Mouse (Mus musculus) activated CD4-positive, CD25-positive, alpha-beta regulatory T cell, adult 4 months (primary cell): ENCODE measurements around the gene Dhx30. TPM values are rescaled to one million over a fixed set of nuclear protein-coding genes. Genes with fewer than 3 reads are reported as not detected.
"Not testable (repeated sequence)": the region's sequence is repeated elsewhere in the genome, so short reads cannot be mapped to it uniquely, and the experiment has no call there.

ENCODE experiments used
- ATAC-seq: one replicate; pipeline ENCODE4 v1.8.0; 2017
- polyA plus RNA-seq, 2 experiments: library from polyadenylated mRNA; unstranded; fragments of 100-300 nt; shearing (Covaris generic); gene quantifications; one replicate each; pipeline ENCODE4 v1.2.1; 2017

The Dhx30 gene
- polyA plus RNA-seq, 2 experiments from 2014 or later: 74.5 to 77.7 TPM

DNA sequence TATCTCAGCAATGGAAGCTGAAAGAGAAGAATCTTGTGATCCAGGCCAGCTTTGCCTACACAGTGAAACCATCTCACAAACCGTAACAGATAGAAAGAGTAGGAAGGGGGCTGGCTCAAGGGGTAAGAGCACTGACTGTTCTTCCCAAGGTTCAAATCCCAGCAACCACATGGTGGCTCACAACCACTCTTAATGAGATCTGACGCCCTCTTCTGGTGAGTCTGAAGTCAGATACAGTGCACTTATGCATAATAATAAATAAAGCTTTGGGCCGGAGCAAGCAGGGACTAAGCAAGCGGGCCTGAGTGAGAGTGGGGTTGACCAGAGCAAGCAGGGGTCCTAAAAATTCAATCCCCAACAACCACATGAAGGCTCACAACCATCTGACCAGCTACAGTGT is 24.3 kb downstream of the Dhx30 start:
- no peak for ATAC-seq

DNA sequence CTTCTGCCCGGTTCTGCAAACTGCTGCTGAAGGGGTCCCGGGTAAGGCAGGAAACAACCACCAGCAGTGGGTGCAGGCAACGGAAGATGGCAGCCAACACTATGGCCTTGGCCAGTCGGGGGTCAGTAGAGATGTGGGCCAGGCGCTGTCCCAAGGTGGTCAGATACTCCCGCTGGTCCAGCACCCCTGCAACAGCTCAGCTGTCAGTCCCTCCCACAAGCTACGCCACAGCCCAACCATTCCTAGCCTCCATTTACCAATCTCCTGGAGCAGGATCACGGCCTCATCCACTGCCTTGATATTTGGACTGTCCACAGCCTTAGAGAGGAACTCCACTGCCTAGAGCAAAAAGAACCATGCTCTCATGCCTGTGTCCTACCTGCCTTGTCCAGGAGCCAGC is 31.9 kb downstream of the Dhx30 start:
- no peak for ATAC-seq

DNA sequence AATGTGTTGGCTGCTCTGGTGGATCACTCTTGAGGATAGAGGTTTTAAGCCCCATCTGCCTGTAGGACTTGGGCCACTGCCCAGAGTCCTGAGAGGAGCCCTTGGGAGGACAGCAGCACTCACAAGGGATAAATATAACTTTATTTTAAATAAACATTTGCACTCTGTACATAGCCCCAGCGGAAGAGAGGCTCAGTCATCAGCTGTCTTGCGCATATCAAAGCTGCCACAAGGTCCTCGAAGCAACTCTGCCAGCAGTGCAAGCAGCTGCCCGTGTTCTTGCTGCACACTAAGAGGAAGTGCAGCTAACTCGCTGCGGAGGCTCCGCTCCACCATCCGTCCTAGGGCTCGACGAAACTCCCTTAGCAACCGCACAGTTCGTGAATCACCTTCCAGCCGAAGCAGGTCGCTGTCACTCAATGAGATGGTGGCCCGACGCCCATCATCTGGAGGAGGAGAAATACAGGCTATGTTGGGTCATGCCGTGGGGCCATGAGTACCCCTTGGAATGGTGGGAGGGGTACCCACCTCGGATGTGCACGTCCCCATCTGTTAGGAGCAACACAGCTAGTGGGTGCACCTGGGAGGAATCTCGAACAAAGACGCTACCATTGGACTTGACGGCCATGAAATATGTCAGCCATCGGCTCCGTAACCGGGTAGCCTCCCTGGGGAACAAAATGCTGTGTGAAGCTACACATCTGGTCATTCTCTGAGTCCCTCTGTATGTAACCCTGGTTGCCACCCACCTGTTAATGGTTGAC is 33.2 kb downstream of the Dhx30 start:
- no peak for ATAC-seq

DNA sequence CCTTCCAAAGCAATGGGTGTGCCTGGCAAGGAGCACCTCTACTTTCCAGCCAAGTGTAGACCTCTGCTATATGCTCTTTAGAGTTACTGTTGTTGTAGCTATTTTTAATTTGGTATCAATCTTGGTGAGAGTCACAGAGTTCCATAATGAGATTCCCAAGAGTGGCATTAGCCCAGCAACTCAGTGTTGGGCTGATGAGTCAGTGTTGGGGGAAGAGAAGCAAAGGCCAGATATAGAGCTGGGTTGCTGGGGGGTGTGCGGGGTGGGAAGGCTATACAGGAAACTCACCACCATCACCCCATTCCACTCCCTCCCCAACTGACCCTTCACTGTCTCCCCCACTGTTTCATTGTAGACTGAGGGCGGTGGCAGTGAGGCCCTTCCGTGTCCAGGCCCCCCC is 36.6 kb downstream of the Dhx30 start:
- ATAC-seq: no peak

GRCm38 (mm10) chr9:110076468-110076867 is 41.2 kb downstream of the Dhx30 start:
- not testable (repeated sequence) for ATAC-seq

- no peak for ATAC-seq
Observed at GRCm38 (mm10) chr9:110071843-110072242, 45.8 kb downstream of the Dhx30 start.

DNA sequence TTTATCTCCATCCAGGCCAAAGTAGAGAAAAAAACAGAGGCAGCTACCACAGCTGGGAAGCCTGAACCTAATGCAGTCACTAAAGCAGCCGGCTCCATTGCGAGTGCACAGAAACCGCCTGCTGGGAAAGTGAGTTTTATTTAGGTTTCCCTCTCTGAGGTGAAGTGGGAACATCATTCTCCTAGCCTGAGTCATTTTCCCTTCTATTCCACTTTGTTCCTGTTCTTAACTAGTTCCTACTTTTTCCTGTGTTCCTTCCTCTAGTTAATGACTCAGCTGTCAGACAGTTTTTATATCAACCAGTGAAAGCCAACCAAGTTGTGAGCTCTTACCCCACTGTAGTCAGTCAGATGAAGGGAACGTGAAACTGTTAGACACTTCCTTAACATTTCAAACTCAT is 46.6 kb downstream of the Dhx30 start:
- ATAC-seq: no peak

DNA sequence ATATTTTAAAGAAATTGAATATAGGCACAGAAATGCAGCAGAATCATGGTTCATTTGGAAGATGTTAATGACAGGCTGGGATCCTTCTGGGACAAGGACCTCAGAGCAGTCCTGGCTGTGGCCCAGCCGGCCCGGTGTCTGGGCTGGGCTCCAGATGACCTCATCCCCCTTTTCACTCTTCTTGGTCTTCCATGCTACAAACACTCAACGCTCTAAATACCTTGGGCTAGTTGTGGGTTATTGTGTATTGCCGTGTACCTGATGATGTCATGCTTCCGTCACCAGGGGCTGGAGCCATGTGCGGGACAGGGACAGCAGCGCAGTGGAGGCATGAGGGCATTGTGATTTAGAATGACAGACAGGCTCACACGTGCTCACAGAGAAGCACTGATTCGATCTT is 47.3 kb downstream of the Dhx30 start:
- no peak for ATAC-seq

- ATAC-seq: no peak
Observed at GRCm38 (mm10) chr9:110068745-110069144, 48.9 kb downstream of the Dhx30 start.

DNA sequence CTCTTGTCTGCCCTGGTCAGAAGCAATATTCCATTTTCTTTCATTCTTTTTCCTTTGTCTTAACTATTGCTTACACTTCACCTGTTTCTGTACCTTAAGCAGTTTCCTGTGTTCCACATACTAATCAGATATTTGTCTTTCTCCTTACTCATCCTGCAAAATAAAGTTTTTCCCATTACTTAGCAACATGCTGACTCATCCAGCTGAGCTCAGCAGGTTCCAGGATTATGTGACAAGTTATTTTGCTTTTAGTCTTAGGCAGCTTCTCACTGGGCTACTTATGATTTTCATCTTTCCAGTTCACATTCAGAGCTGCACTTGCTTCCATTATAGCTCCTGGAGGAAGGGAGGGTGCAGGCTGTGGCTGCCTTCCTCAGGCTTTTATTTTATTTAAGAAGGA is 53.0 kb downstream of the Dhx30 start:
- ATAC-seq: no peak

DNA sequence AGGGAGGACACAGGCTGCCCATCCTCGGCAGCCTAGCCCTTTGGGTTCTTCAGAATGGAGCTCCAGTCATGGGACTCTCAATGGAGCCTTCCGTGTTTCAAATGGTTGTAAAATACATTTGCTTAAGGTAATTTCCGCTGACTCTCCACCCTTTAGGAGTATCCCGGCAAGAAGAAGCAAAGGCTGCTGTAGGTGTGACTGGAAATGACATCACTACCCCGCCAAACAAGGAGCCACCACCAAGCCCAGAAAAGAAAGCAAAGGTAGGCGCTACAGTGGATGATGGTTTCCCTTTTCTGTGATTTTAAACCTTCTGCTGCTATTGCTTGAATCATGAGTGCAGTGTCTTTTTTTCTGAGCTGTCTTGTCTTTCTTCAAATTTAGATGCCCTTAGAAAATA is 54.8 kb downstream of the Dhx30 start:
- no peak for ATAC-seq

DNA sequence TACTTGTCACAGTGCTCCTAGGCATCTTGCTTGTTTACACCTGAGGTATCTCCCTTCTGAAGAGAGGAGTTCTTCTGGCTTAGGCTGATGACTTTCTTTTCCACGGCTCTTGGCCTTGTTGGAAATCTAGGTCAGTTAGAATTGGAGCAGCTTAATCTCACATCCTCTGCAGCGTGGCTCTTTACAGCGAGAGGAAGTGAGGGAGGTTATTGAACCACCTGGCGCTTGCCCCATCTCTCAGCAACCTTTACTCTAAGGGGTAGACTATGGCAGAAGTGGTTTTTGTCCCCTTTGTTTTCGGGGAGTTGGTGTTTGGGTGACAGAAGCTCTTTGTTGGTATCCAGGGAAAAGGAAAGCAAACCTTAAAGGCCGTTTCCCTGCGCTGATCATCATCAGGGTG is 55.2 kb downstream of the Dhx30 start:
- no peak for ATAC-seq

DNA sequence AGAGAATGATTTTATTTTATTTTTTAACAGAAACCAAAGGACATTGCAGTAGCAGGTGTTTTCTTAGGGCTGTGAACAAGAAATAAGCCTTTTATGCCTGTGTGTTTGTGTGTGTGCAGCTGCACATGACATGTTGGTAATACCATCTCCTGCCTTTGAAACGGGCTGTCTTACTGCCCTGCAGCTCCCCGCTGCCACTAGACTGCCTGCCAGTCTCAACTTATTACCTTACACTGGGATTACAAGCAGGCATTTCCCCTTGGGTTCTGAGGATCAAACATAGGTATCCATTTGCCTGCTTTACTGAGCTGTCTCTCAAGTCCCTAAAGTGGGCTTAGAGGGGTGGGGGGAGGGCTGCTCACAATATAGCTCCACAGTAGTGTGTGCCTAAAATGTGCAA is 56.9 kb downstream of the Dhx30 start:
- no peak for ATAC-seq

- no peak for ATAC-seq
Observed at GRCm38 (mm10) chr9:110057200-110057599, 60.4 kb downstream of the Dhx30 start.

DNA sequence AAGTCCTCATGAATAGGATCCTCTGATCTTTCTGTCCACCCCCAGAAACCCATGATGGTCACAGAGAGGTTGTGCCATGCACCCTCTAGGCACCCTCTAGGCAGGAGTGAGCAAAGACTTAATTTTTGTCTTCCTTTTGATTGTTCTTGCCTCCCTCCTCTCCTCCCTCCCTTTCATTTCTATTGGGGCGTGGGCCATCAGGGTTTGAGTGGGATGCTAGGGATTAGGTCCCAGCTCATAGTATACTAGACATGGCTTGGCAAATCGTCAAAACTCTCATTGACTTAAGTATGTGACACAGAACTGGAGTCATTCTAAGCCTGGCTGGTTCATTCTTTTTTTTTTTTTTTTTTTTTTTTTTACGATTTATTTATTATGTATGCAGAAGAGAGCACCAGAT is 62.8 kb downstream of the Dhx30 start:
- no peak for ATAC-seq

- no peak for ATAC-seq
Observed at GRCm38 (mm10) chr9:110054080-110054421, 63.6 kb downstream of the Dhx30 start.

- no peak for ATAC-seq
Observed at GRCm38 (mm10) chr9:110053305-110054079, 64.1 kb downstream of the Dhx30 start.

DNA sequence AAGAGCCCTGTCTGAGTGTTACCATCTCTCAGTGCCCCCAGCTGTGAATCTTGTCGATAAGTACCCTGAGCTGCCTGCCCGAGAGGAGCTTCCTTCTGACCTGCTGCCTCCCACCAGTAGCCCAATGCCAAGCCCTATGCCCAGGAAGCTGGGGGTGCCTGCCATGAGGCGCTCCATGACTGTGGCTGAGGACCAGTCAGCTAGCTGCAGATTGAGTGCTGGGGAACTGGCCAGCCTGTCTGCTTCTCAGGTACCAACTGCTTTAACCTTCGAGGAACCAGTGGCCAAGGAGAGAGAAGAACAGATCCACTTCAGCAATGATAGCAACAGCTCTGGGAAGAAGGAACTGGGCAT is 64.7 kb downstream of the Dhx30 start:
- ATAC-seq: no peak

- no peak for ATAC-seq
Observed at GRCm38 (mm10) chr9:110051869-110052661, 65.6 kb downstream of the Dhx30 start.

GRCm38 (mm10) chr9:110051184-110051583 is 66.4 kb downstream of the Dhx30 start:
- no peak for ATAC-seq

- no peak for ATAC-seq
Observed at GRCm38 (mm10) chr9:110047857-110048256, 69.8 kb downstream of the Dhx30 start.

DNA sequence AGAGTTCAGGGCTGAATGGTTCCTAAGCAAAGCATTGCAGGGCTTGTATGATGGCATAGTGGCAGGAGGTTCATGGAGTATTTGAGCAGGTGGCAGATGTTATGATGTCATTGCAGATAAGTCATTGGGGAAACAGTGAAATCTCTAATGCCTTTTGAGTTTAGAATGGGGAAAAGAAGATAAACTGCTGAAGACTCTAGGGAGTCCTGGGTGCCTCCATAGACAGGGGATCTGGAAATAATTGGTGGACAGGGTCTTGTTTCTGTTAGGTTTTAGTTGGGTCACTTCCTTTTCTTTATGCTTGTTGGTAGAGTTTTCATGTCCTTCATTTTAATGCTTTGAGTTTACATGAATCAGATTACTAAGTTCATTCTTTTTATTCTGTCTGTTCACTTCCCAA is 70.4 kb downstream of the Dhx30 start:
- no peak for ATAC-seq

DNA sequence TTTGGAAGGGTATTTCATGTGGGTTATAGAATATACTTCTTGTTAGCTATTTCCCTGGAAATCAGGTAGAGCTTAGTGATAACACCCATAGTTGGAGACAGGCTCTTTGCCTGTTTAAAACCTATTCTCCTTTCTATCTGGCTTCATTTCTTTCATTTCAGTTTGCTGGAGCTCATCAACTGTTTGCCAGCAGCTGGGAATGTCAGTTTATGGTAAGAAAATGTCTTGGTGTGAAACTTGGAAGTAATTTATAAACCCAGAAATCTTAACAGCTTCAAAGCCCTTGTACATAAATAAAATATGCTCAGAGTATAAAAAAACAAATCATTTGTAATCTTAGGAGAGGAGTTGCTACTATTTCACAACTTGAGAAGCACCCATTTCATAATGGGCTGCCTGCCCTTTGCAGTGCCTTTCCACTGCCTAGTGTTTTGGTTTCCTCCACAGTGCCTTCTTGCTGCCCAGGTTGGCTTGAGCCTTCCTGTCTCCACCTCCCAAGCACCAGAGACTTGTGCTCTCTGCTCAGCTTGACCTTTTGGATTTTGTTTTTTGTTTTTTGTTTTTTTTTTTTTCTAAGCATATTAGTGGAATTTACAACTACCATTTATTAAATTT is 71.8 kb downstream of the Dhx30 start:
- ATAC-seq: no peak
